Mouse (Mus musculus) megakaryocyte, embryonic 14.5 days (primary cell): ENCODE data around the gene Lpo. TPM values are rescaled to one million over a fixed set of nuclear protein-coding genes. Genes with fewer than 3 reads are reported as not detected.
A peak's percentile ranks its signal among the peaks of the same experiment; 100 is the strongest.

ENCODE experiments used
- H3K27me3 ChIP-seq: replicated peaks from 2 replicates; pipeline ENCODE3; 2012; ENCODE audit warnings: inconsistent platforms
- H3K36me3 ChIP-seq: replicated peaks from 2 replicates; pipeline ENCODE3; 2012; ENCODE audit warnings: low read length, inconsistent platforms, mixed read lengths
- H3K4me1 ChIP-seq: 2 replicates; pipeline ENCODE4 v1.6.1; 2012; ENCODE audit warnings: inconsistent platforms
- H3K4me3 ChIP-seq: replicated peaks from 2 replicates; pipeline ENCODE3; 2012; ENCODE audit warnings: moderate library complexity, mild to moderate bottlenecking, inconsistent platforms
- H3K9me3 ChIP-seq: 2 replicates; pipeline ENCODE4 v1.6.1; 2012; ENCODE audit warnings: inconsistent platforms
- FLI1 ChIP-seq: IDR thresholded peaks from 2 replicates; pipeline ENCODE4 v1.6.1; 2012; ENCODE audit warnings: low read length, inconsistent platforms, mixed read lengths
- GATA1 ChIP-seq: IDR thresholded peaks from 3 replicates; pipeline ENCODE4 v1.6.1; 2012; ENCODE audit warnings: mixed read lengths, low read length, inconsistent platforms, borderline replicate concordance
- polyA plus RNA-seq: library from polyadenylated mRNA; stranded (reverse); fragments of >175 nt; gene quantifications from 2 replicates; pipeline ENCODE4 v1.2.3, GENCODE M21; 2012; ENCODE audit warnings: low replicate concordance; ENCODE audit not compliant: insufficient read depth

The Lpo gene
- polyA plus RNA-seq, 1 experiment, result not detected

GRCm38 (mm10) chr11:87760301-87761081 is 67.6 kb downstream of the Lpo start, which contains the start of gene Tspoap1:
Tspoap1 (plus strand) TSS chr11:87760541.
- H3K27me3 ChIP-seq, result peaks cover 36% of the 10 kb centered on the region
- peaks cover 68% of the 10 kb centered on the region for H3K36me3 ChIP-seq
- no peak for TF ChIP-seq GATA1
- no peak for TF ChIP-seq FLI1
- H3K9me3 ChIP-seq, result no peaks in the 10 kb centered on the region
- H3K4me3 ChIP-seq, result peak within 1 kb of the TSS; percentile 79
- H3K4me1 ChIP-seq, result peaks cover 71% of the 10 kb centered on the region

DNA sequence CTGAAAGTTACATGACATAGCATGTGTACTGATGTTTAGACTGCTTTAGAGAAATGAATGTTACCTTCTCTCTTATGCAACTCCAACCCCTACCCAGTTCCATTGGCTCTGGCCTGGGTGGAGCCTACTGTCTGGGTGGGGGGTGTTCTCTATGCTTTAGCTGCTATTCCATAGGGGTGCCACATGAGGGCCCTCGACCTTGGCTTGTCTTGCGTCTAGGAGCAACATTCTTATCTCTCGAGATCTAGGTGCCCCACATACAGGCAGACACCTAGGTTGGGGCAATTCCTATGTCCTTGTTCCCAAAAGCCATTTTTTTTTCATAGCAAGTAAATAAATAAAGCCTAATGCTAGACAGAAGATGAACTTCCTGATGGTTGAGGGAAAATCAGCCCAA is 68.5 kb downstream of the Lpo start:
- Histone ChIP-seq H3K9me3 (no peaks in the 10 kb centered on the region), H3K27me3 (peaks cover 32% of the 10 kb centered on the region), H3K4me3 (peak overlapping the region; percentile 65), H3K36me3 (peaks cover 59% of the 10 kb centered on the region), H3K4me1 (peaks cover 75% of the 10 kb centered on the region)
- TF ChIP-seq GATA1, result peak; percentile 82; the same call in 2 of the 3 replicates
- no peak for TF ChIP-seq FLI1

GRCm38 (mm10) chr11:87758957-87759608 is 69.0 kb downstream of the Lpo start:
- H3K9me3 ChIP-seq, result no peaks in the 10 kb centered on the region
- peaks cover 27% of the 10 kb centered on the region for H3K27me3 ChIP-seq
- peak overlapping the region; percentile 79 for H3K4me3 ChIP-seq
- peaks cover 75% of the 10 kb centered on the region for H3K4me1 ChIP-seq
- no peak for TF ChIP-seq FLI1
- TF ChIP-seq GATA1, result no peak
- H3K36me3 ChIP-seq, result peaks cover 54% of the 10 kb centered on the region

- peaks cover 75% of the 10 kb centered on the region for H3K4me1 ChIP-seq
- no peaks in the 10 kb centered on the region for H3K9me3 ChIP-seq
- peaks cover 19% of the 10 kb centered on the region for H3K27me3 ChIP-seq
- H3K36me3 ChIP-seq, result peaks cover 47% of the 10 kb centered on the region
- TF ChIP-seq GATA1 (no peak), FLI1 (no peak)
- peak overlapping the region; percentile 92 for H3K4me3 ChIP-seq
These were observed 69.8 kb downstream of the Lpo start for GRCm38 (mm10) chr11:87758161-87758911.

GRCm38 (mm10) chr11:87757001-87757954 is 70.8 kb downstream of the Lpo start:
- Histone ChIP-seq H3K36me3 (peaks cover 36% of the 10 kb centered on the region), H3K27me3 (peaks cover 8% of the 10 kb centered on the region), H3K9me3 (no peaks in the 10 kb centered on the region), H3K4me1 (peaks cover 75% of the 10 kb centered on the region), H3K4me3 (peak overlapping the region; percentile 99)
- no peak for TF ChIP-seq GATA1

Other genes with a start within 250 kb of the Lpo start
- gene Mtmr4, start 236.1 kb downstream of the Lpo start, polyA plus RNA-seq, result 4.6 and 7.0 TPM in 2 replicates
- gene Hsf5, start 211.1 kb downstream of the Lpo start, polyA plus RNA-seq, result not detected in 2 replicates
- gene Rnf43, start 165.6 kb downstream of the Lpo start, polyA plus RNA-seq, result 1.0 and 2.7 TPM in 2 replicates
- 5.6 and 15.5 TPM in 2 replicates for gene Supt4a, start 90.7 kb downstream of the Lpo start, polyA plus RNA-seq
- gene Tspoap1, start 67.7 kb downstream of the Lpo start, polyA plus RNA-seq, result 12.9 and 13.9 TPM in 2 replicates
- 30.8 and 297 TPM in 2 replicates for gene Mpo, start 34.7 kb downstream of the Lpo start, polyA plus RNA-seq
- 3.8 TPM in 1 of 2 replicates, not detected in the other for gene Mks1, start 24.9 kb upstream of the Lpo start, polyA plus RNA-seq
- gene Epx, start 47.2 kb upstream of the Lpo start, polyA plus RNA-seq, result 0.39 TPM in 1 of 2 replicates, not detected in the other
- gene Olfr462, start 64.0 kb upstream of the Lpo start, polyA plus RNA-seq, result not detected in 2 replicates
- gene Olfr463, start 69.1 kb upstream of the Lpo start, polyA plus RNA-seq, result not detected in 2 replicates
- gene Olfr464, start 92.7 kb upstream of the Lpo start, polyA plus RNA-seq, result not detected in 2 replicates
- gene Dynll2, start 159.2 kb upstream of the Lpo start, polyA plus RNA-seq, result 32.1 and 63.0 TPM in 2 replicates
- gene Srsf1, start 219.1 kb upstream of the Lpo start, polyA plus RNA-seq, result 25.7 and 74.9 TPM in 2 replicates
- gene Vezf1, start 240.0 kb upstream of the Lpo start, polyA plus RNA-seq, result 5.8 and 9.9 TPM in 2 replicates